Mouse (Mus musculus): Measurements from ENCODE around the gene Fbxw5. TPM values are rescaled to one million over a fixed set of nuclear protein-coding genes. Genes with fewer than 3 reads are reported as not detected.

Gene Fbxw5
- total RNA-seq (2021), result 10 to 100 TPM; 85.7 to 91.2 TPM

DNA sequence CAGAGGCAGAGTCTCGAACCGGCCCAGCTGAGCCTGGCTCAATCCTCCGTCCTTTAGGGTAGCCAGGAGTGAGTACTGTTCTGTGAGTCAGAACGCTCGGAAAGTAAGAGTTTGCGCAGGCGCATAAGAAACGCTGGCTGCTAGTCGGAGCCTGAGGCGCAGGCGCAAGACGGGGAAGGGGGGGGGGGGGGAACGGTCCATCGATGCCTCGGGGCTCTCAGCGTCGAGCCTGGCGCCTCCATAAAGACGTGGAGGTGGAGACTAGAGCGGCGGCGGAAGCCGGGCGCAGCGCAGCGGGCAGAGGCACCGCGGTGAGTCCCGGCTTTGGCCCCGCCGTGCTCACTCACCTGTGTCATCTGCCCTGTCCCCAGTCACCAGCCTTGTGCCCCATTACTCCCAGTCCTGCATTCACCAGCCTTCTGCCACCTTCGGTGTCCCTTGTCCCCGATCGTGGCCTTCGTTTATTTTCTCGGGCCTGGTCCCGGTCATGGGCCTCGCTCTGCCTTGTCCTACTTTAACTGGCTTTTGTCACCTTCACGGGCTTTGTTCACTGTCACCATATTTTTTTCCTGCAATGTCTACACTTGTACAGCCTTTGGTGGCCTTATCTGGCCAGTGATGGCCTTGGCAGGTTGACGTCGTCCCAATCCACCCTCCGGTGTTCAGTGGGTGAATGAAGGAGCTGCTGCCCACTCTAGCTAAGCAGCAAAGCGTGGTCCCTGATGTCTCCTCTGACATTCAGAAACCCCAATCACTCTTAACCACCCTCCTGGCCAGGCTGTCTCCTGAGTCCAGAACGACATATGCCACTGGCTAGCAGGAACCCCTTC lies at the start of gene Fbxw5:
Gene Fbxw5, plus strand, starts transcription at position 175 of the 830 bp plus-strand sequence.
- intact Hi-C loops (cut with DNase I), result loop anchor here (10.0 kb wide), 1 partner anchor 1404 kb away; the partner anchor contains the start of gene Surf6
- peak; percentile 75 for DNase-seq (ENCODE audit: low spot score)

DNA sequence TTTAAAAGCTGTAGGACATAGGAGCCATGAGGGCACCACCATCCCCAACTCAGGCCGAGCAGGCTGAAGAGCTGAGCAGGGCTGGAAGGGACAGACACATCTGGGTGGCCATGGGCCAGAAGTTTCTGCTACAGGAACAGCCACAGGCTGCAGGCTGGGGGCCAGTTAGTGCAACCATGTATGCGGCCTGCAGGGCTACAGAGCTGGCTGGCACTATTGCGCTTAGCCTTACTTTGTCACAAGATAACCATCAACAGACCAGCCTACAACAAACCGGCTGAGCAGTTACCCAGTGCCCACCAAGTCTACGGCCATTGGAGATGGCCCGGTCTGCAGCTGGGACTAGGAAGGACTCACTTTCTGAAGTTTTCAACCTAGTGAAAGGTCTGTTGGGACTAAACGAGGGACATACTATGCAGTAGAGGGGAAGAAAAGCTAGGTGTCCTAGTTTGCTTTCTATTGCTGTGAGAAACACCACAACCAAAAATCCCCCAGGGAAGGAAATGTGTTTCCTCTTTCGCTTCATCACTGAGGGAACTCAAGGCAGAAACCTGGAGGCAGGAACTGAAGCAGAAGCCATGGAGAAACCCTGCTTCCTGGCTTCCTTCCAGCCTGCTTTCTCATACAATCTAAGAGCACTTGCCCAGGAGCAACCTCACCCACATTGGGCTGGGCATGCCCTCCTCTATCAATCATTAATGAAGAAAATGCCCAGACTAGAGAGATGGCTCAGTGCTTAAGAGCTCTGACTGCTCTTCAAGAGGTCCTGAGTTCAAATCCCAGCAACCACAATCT lies 49.5 kb upstream of the Fbxw5 start:
- DNase-seq (ENCODE audit: low spot score), result no peak
- intact Hi-C loops (cut with DNase I), result no loop called here

DNA sequence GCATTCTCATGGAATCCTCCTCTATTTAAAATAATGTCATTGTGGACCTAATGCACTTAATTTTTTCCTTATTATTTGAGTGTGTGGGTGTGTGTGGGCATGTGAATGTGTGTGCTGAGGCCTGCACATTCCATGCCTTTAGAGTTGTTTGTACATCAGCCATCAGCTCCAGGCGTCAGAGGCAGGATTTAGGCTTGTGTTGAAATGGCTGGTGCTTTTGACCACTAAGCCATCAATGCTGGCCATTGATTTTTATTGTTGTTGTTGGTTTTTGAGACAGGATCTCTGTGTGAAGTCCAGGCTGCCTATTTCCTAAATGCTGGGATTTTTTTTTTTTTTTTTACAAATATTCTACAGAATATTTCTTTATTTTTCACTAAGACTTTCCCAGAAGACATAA lies 47.6 kb upstream of the Fbxw5 start:
- intact Hi-C loops (cut with DNase I), result no loop called here
- no peak for DNase-seq (ENCODE audit: low spot score)

- DNase-seq (ENCODE audit: low spot score), result no peak
- intact Hi-C loops (cut with DNase I), result no loop called here
Observed at GRCm38 (mm10) chr2:25456205-25456953, 44.2 kb upstream of the Fbxw5 start, which contains the start of gene Clic3. TSS of gene Clic3 (plus strand) at chr2:25456838.

- no peak for DNase-seq (ENCODE audit: low spot score)
- intact Hi-C loops (cut with DNase I), result no loop called here
Observed at GRCm38 (mm10) chr2:25457022-25457896, 43.3 kb upstream of the Fbxw5 start.

- intact Hi-C loops (cut with DNase I), result loop anchor here (2.0 kb wide), 1 partner anchor 28 kb away; no protein-coding TSS in a partner anchor
- DNase-seq (ENCODE audit: low spot score), result peak; percentile 41
Observed at GRCm38 (mm10) chr2:25458911-25459310, 41.6 kb upstream of the Fbxw5 start.

- intact Hi-C loops (cut with DNase I), result no loop called here
- no peak for DNase-seq (ENCODE audit: low spot score)
Observed at GRCm38 (mm10) chr2:25460135-25460534, 40.4 kb upstream of the Fbxw5 start.

GRCm38 (mm10) chr2:25460551-25461309 lies 39.8 kb upstream of the Fbxw5 start, which contains the start of gene Paxx:
TSS of gene Paxx (minus strand) at chr2:25461094.
- intact Hi-C loops (cut with DNase I), result no loop called here
- peak; percentile 90 for DNase-seq (ENCODE audit: low spot score)

- intact Hi-C loops (cut with DNase I), result no loop called here
- no peak for DNase-seq (ENCODE audit: low spot score)
Observed at GRCm38 (mm10) chr2:25461407-25461806, 39.1 kb upstream of the Fbxw5 start.

- intact Hi-C loops (cut with DNase I), result no loop called here
- no peak for DNase-seq (ENCODE audit: low spot score)
Observed at GRCm38 (mm10) chr2:25463630-25464029, 36.9 kb upstream of the Fbxw5 start.

- intact Hi-C loops (cut with DNase I), result no loop called here
- no peak for DNase-seq (ENCODE audit: low spot score)
Observed at GRCm38 (mm10) chr2:25465256-25465655, 35.3 kb upstream of the Fbxw5 start.

DNA sequence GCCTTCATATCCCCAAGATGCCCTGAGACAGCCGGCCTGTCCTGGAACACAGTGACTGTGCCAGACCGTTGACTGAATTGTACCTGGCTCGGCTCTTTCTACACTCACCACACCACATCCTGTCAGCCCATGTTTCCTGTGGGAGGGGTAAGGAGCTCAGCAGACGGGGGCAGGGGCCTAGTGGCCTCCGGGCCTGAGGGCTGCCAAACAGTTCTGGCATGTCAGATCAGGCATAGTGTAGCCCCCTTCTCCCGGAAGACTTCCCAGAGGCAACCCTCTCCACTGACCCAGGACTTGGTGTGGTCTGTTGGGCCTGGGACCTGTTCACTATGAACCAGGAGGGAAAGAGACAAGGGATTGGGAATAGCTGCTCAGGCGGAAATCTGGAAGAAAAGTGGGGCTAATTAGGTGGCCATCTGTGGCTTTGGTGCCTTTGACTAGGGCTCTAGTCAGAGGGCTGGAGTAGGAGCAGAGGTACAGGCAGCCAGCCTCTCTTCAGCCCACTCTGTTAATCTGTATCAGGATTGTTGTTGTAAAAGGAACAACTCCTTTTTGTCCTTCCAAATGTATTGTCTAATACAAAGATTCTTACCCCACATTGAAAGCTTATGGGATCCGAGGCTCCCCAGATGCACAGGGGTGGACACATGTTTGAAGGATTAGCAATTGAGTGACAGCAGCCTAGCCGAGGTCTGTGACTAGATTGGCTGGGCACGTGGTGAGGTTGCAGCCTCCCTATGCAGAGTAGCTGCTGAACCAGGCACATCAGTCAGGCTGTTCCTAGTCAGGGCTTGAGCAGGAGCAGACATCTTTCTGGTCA lies 34.5 kb upstream of the Fbxw5 start:
- DNase-seq (ENCODE audit: low spot score), result no peak
- intact Hi-C loops (cut with DNase I), result no loop called here

- no peak for DNase-seq (ENCODE audit: low spot score)
- intact Hi-C loops (cut with DNase I), result no loop called here
Observed at GRCm38 (mm10) chr2:25467606-25468303, 32.8 kb upstream of the Fbxw5 start.

GRCm38 (mm10) chr2:25468962-25469915 lies 31.3 kb upstream of the Fbxw5 start:
- intact Hi-C loops (cut with DNase I), result no loop called here
- DNase-seq (ENCODE audit: low spot score), result no peak

DNA sequence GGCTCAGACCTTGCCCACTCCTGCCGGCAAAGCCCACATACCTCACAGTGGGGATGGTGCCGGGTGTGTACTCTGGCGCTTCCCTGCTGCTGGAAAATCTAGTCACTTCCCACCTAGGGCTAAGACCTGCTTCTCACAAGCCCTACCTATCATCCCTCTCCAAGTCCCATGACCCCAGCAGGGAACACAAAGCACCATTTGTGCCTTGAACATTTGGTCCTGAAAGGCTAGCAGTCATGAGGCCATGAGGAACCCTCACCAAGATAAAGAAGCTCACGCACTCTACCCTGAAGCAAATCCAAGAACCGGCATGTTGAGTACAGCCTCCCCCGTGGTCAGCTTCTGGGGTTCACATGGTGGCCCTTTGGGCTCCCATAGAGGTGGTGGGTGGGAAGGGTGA lies 30.6 kb upstream of the Fbxw5 start, which contains the start of gene Ptgds:
Gene Ptgds, minus strand, starts transcription at position 78 of the 400 bp plus-strand sequence.
- intact Hi-C loops (cut with DNase I), result no loop called here
- DNase-seq (ENCODE audit: low spot score), result no peak

- DNase-seq (ENCODE audit: low spot score), result no peak
- intact Hi-C loops (cut with DNase I), result no loop called here
Observed at GRCm38 (mm10) chr2:25472550-25472949, 28.0 kb upstream of the Fbxw5 start.

All from heart, postnatal 25 days (tissue).